Mouse (Mus musculus): Measurements from ENCODE around the gene Gabrb2. TPM values are rescaled to one million over a fixed set of nuclear protein-coding genes. Genes with fewer than 3 reads are reported as not detected.

Gabrb2 gene
- polyA plus RNA-seq (2014; fragmentation: Nextera tagmentation; extraction: Ambion mirVana), result 5.6 and 6.7 TPM in 2 replicates

- WGBS, result 29% methylated on average over 18 of the region's 20 CpGs
- H3K9me3 ChIP-seq (ENCODE audit: control insufficient read depth, low read length), result no peaks in the 10 kb centered on the region
- peak within 1 kb of the TSS; percentile 84 for H3K4me2 ChIP-seq (ENCODE audit: low read depth, low read length, severe bottlenecking)
- ATAC-seq (replicated peaks; ENCODE audit: low FRiP score) (no peak), DNase-seq (ENCODE audit: low spot score) (no peak)
- no peak within 1 kb of the TSS for H3K27ac ChIP-seq (ENCODE audit: low read depth, low read length)
- H3K4me3 ChIP-seq (ENCODE audit: low read depth, low read length), result peak within 1 kb of the TSS; percentile 42
- H3K4me1 ChIP-seq (replicated peaks; ENCODE audit: control insufficient read depth, insufficient read depth, low read length), result no peaks in the 10 kb centered on the region
- peak within 1 kb of the TSS; percentile 66 for H3K9ac ChIP-seq (ENCODE audit: low read length)
- no peaks in the 10 kb centered on the region for H3K27me3 ChIP-seq (ENCODE audit: control insufficient read depth, insufficient read depth, low read length)
- no peaks in the 10 kb centered on the region for H3K36me3 ChIP-seq (ENCODE audit: control insufficient read depth, insufficient read depth, low read length)
Measured at GRCm38 (mm10) chr11:42418996-42419782, at the start of gene Gabrb2. Gene Gabrb2, plus strand, starts transcription at chr11:42419757.

GRCm38 (mm10) chr11:42378983-42379382, 40.6 kb upstream of the Gabrb2 start:
- Histone ChIP-seq H3K4me1 (replicated peaks; ENCODE audit: control insufficient read depth, insufficient read depth, low read length) (no peaks in the 10 kb centered on the region), H3K27ac (ENCODE audit: low read depth, low read length) (no peak overlapping the region), H3K9me3 (ENCODE audit: control insufficient read depth, low read length) (no peaks in the 10 kb centered on the region), H3K9ac (ENCODE audit: low read length) (no peak overlapping the region), H3K27me3 (ENCODE audit: control insufficient read depth, insufficient read depth, low read length) (no peaks in the 10 kb centered on the region), H3K4me2 (ENCODE audit: low read depth, low read length, severe bottlenecking) (no peak overlapping the region), H3K4me3 (ENCODE audit: low read depth, low read length) (no peak overlapping the region), H3K36me3 (ENCODE audit: control insufficient read depth, insufficient read depth, low read length) (no peaks in the 10 kb centered on the region)
- ATAC-seq (replicated peaks; ENCODE audit: low FRiP score) (no peak), DNase-seq (ENCODE audit: low spot score) (no peak)
- WGBS, result 83% methylated on average over 2 of the region's 2 CpGs

- Histone ChIP-seq H3K27me3 (ENCODE audit: control insufficient read depth, insufficient read depth, low read length) (no peaks in the 10 kb centered on the region), H3K9me3 (ENCODE audit: control insufficient read depth, low read length) (no peaks in the 10 kb centered on the region), H3K27ac (ENCODE audit: low read depth, low read length) (no peak overlapping the region), H3K4me3 (ENCODE audit: low read depth, low read length) (no peak overlapping the region), H3K9ac (ENCODE audit: low read length) (no peak overlapping the region), H3K4me1 (replicated peaks; ENCODE audit: control insufficient read depth, insufficient read depth, low read length) (no peaks in the 10 kb centered on the region), H3K36me3 (ENCODE audit: control insufficient read depth, insufficient read depth, low read length) (no peaks in the 10 kb centered on the region), H3K4me2 (ENCODE audit: low read depth, low read length, severe bottlenecking) (no peak overlapping the region)
- DNase-seq (ENCODE audit: low spot score) (no peak), ATAC-seq (replicated peaks; ENCODE audit: low FRiP score) (no peak)
- 88% methylated on average over 4 of the region's 4 CpGs for WGBS
Measured at GRCm38 (mm10) chr11:42386486-42386885, 33.1 kb upstream of the Gabrb2 start.

GRCm38 (mm10) chr11:42390682-42391290, 28.8 kb upstream of the Gabrb2 start:
- no peak for DNase-seq (ENCODE audit: low spot score)
- WGBS, result 70% methylated on average over 3 of the region's 3 CpGs
- Histone ChIP-seq H3K4me2 (ENCODE audit: low read depth, low read length, severe bottlenecking) (no peak overlapping the region), H3K4me3 (ENCODE audit: low read depth, low read length) (no peak overlapping the region), H3K27ac (ENCODE audit: low read depth, low read length) (no peak overlapping the region), H3K9ac (ENCODE audit: low read length) (no peak overlapping the region), H3K27me3 (ENCODE audit: control insufficient read depth, insufficient read depth, low read length) (no peaks in the 10 kb centered on the region), H3K36me3 (ENCODE audit: control insufficient read depth, insufficient read depth, low read length) (no peaks in the 10 kb centered on the region), H3K4me1 (replicated peaks; ENCODE audit: control insufficient read depth, insufficient read depth, low read length) (no peaks in the 10 kb centered on the region), H3K9me3 (ENCODE audit: control insufficient read depth, low read length) (no peaks in the 10 kb centered on the region)
- ATAC-seq (replicated peaks; ENCODE audit: low FRiP score), result no peak

- H3K4me2 ChIP-seq (ENCODE audit: low read depth, low read length, severe bottlenecking), result no peak overlapping the region
- 91% methylated on average over 4 of the region's 4 CpGs for WGBS
- H3K36me3 ChIP-seq (ENCODE audit: control insufficient read depth, insufficient read depth, low read length), result no peaks in the 10 kb centered on the region
- H3K9me3 ChIP-seq (ENCODE audit: control insufficient read depth, low read length), result no peaks in the 10 kb centered on the region
- H3K27ac ChIP-seq (ENCODE audit: low read depth, low read length), result no peak overlapping the region
- no peaks in the 10 kb centered on the region for H3K4me1 ChIP-seq (replicated peaks; ENCODE audit: control insufficient read depth, insufficient read depth, low read length)
- DNase-seq (ENCODE audit: low spot score) (no peak), ATAC-seq (replicated peaks; ENCODE audit: low FRiP score) (no peak)
- H3K4me3 ChIP-seq (ENCODE audit: low read depth, low read length), result no peak overlapping the region
- no peaks in the 10 kb centered on the region for H3K27me3 ChIP-seq (ENCODE audit: control insufficient read depth, insufficient read depth, low read length)
- no peak overlapping the region for H3K9ac ChIP-seq (ENCODE audit: low read length)
Measured at GRCm38 (mm10) chr11:42393451-42393850, 26.1 kb upstream of the Gabrb2 start.

- WGBS, result under 1% methylated on average over 22 of the region's 40 CpGs
- H3K9ac ChIP-seq (ENCODE audit: low read length), result peak overlapping the region; percentile 66
- peak; percentile 77 for DNase-seq (ENCODE audit: low spot score)
- H3K9me3 ChIP-seq (ENCODE audit: control insufficient read depth, low read length), result no peaks in the 10 kb centered on the region
- H3K27me3 ChIP-seq (ENCODE audit: control insufficient read depth, insufficient read depth, low read length), result no peaks in the 10 kb centered on the region
- no peak overlapping the region for H3K27ac ChIP-seq (ENCODE audit: low read depth, low read length)
- no peaks in the 10 kb centered on the region for H3K36me3 ChIP-seq (ENCODE audit: control insufficient read depth, insufficient read depth, low read length)
- ATAC-seq (replicated peaks; ENCODE audit: low FRiP score), result peak; percentile 81
- no peaks in the 10 kb centered on the region for H3K4me1 ChIP-seq (replicated peaks; ENCODE audit: control insufficient read depth, insufficient read depth, low read length)
- H3K4me2 ChIP-seq (ENCODE audit: low read depth, low read length, severe bottlenecking), result peak overlapping the region; percentile 84
- H3K4me3 ChIP-seq (ENCODE audit: low read depth, low read length), result peak overlapping the region; percentile 42
Measured at GRCm38 (mm10) chr11:42419791-42420633, 455 bp downstream of the Gabrb2 start.

GRCm38 (mm10) chr11:42420634-42421470, 1.3 kb downstream of the Gabrb2 start:
- Histone ChIP-seq H3K27me3 (ENCODE audit: control insufficient read depth, insufficient read depth, low read length) (no peaks in the 10 kb centered on the region), H3K27ac (ENCODE audit: low read depth, low read length) (no peak overlapping the region), H3K4me2 (ENCODE audit: low read depth, low read length, severe bottlenecking) (peak overlapping the region; percentile 84), H3K9ac (ENCODE audit: low read length) (peak overlapping the region; percentile 66), H3K36me3 (ENCODE audit: control insufficient read depth, insufficient read depth, low read length) (no peaks in the 10 kb centered on the region), H3K9me3 (ENCODE audit: control insufficient read depth, low read length) (no peaks in the 10 kb centered on the region), H3K4me3 (ENCODE audit: low read depth, low read length) (peak overlapping the region; percentile 42), H3K4me1 (replicated peaks; ENCODE audit: control insufficient read depth, insufficient read depth, low read length) (no peaks in the 10 kb centered on the region)
- WGBS, result under 1% methylated on average over 21 of the region's 21 CpGs
- DNase-seq (ENCODE audit: low spot score) (peak; percentile 80), ATAC-seq (replicated peaks; ENCODE audit: low FRiP score) (peak; percentile 70)

GRCm38 (mm10) chr11:42423231-42423630, 3.7 kb downstream of the Gabrb2 start:
- Histone ChIP-seq H3K4me2 (ENCODE audit: low read depth, low read length, severe bottlenecking) (no peak overlapping the region), H3K36me3 (ENCODE audit: control insufficient read depth, insufficient read depth, low read length) (no peaks in the 10 kb centered on the region), H3K27me3 (ENCODE audit: control insufficient read depth, insufficient read depth, low read length) (no peaks in the 10 kb centered on the region), H3K27ac (ENCODE audit: low read depth, low read length) (no peak overlapping the region), H3K4me3 (ENCODE audit: low read depth, low read length) (no peak overlapping the region), H3K9me3 (ENCODE audit: control insufficient read depth, low read length) (no peaks in the 10 kb centered on the region), H3K4me1 (replicated peaks; ENCODE audit: control insufficient read depth, insufficient read depth, low read length) (no peaks in the 10 kb centered on the region), H3K9ac (ENCODE audit: low read length) (no peak overlapping the region)
- 6% methylated on average over 3 of the region's 3 CpGs for WGBS
- peak; percentile 82 for DNase-seq (ENCODE audit: low spot score)
- ATAC-seq (replicated peaks; ENCODE audit: low FRiP score), result no peak
